Comparison of ENCODE assay signal across 22 mouse cellular contexts in genomic region chr3:60078883-60079415, GRCm38 (mm10). TPM values are rescaled to one million over a fixed set of nuclear protein-coding genes. Genes with fewer than 3 reads are reported as not detected.
DNase-seq lines count a peak whose midpoint lies in the region; ATAC-seq and TF ChIP-seq lines count a peak whose summit lies in the region.
"Had no signal": no experiment of that assay in that cellular context is flagged by ENCODE, and none has a peak within 500 bp of the region (broad histone marks: within the 10 kb centered on the region; RNA-seq: fewer than 3 reads in every experiment).

No protein-coding gene starts in this region.

- no peak overlapping the region for H3K4me3 ChIP-seq in intestine, embryonic 15.5 days (replicated peaks)
- H3K4me3 ChIP-seq in intestine, postnatal 0 days (ENCODE audit: low read depth, low read length): no peak overlapping the region
- no peak overlapping the region for H3K4me3 ChIP-seq in intestine, embryonic 16.5 days (ENCODE audit: low read length)
- H3K4me3 ChIP-seq in kidney, embryonic 16.5 days (ENCODE audit: low read length): no peak overlapping the region
- H3K4me3 ChIP-seq in lung, postnatal 0 days (ENCODE audit: low read depth, low read length): no peak overlapping the region
- H3K4me3 ChIP-seq in layer of hippocampus, adult 2 months: no peak overlapping the region
- H3K4me3 ChIP-seq: embryonic facial prominence, embryonic 15.5 days; forebrain, embryonic 12.5 days; heart, embryonic 13.5 days; left cerebral cortex, adult 2 months; midbrain, embryonic 12.5 days had no signal

- no peaks in the 10 kb centered on the region for H3K9me3 ChIP-seq in intestine, embryonic 15.5 days
- H3K9me3 ChIP-seq in intestine, postnatal 0 days (ENCODE audit: control insufficient read depth): no peaks in the 10 kb centered on the region
- H3K9me3 ChIP-seq in intestine, embryonic 16.5 days (ENCODE audit: control insufficient read depth, low read length): no peaks in the 10 kb centered on the region
- no peaks in the 10 kb centered on the region for H3K9me3 ChIP-seq in kidney, embryonic 16.5 days (ENCODE audit: low read length)
- no peaks in the 10 kb centered on the region for H3K9me3 ChIP-seq in lung, postnatal 0 days (ENCODE audit: low read length)
- H3K9me3 ChIP-seq: embryonic facial prominence, embryonic 15.5 days; forebrain, embryonic 12.5 days; heart, embryonic 13.5 days; midbrain, embryonic 12.5 days had no signal

- ATAC-seq in intestine, embryonic 15.5 days: peak; percentile 61; the same call in 1 of the 2 replicates
- ATAC-seq in intestine, postnatal 0 days: no peak
- peak; percentile 68 for ATAC-seq in intestine, embryonic 16.5 days
- ATAC-seq in kidney, embryonic 16.5 days (ENCODE audit: low FRiP score, low TSS enrichment): 0 out of 2 replicates have a peak, but pooled peaks have one; percentile 57
- ATAC-seq in lung, postnatal 0 days: no peak
- ATAC-seq: CD4-positive, CD25-positive, alpha-beta regulatory T cell, adult 4 months had no signal

- H3K9ac ChIP-seq in intestine, embryonic 15.5 days: no peak overlapping the region
- no peak overlapping the region for H3K9ac ChIP-seq in intestine, postnatal 0 days (ENCODE audit: low read depth, low read length)
- no peak overlapping the region for H3K9ac ChIP-seq in intestine, embryonic 16.5 days (ENCODE audit: low read depth, low read length)
- H3K9ac ChIP-seq in kidney, embryonic 16.5 days (replicated peaks; ENCODE audit: low read length): no peak overlapping the region
- H3K9ac ChIP-seq in lung, postnatal 0 days (replicated peaks; ENCODE audit: low read depth): no peak overlapping the region
- H3K9ac ChIP-seq: embryonic facial prominence, embryonic 15.5 days; forebrain, embryonic 12.5 days; heart, embryonic 13.5 days; hindbrain, embryonic 14.5 days; midbrain, embryonic 12.5 days had no signal

- 46% methylated on average over 1 of the region's 1 CpGs for WGBS in intestine, embryonic 15.5 days
- WGBS in intestine, postnatal 0 days: 73% methylated on average over 1 of the region's 1 CpGs
- 60% methylated on average over 1 of the region's 1 CpGs for WGBS in intestine, embryonic 16.5 days
- WGBS in kidney, embryonic 16.5 days: 63% methylated on average over 1 of the region's 1 CpGs
- WGBS in lung, postnatal 0 days: 74% methylated on average over 1 of the region's 1 CpGs

- TF ChIP-seq CTCF in intestine, postnatal 0 days (IDR thresholded peaks at IDR 0.05; ENCODE audit: low read depth): no peak
- TF ChIP-seq CTCF in lung, postnatal 0 days (IDR thresholded peaks at IDR 0.05): no peak
- TF ChIP-seq CTCF in layer of hippocampus, adult 2 months (conservative IDR thresholded peaks at IDR 0.05): no peak

- peak; percentile 60 for DNase-seq in lung, postnatal 0 days (ENCODE audit: low spot score)
- DNase-seq in layer of hippocampus, adult 2 months (ENCODE audit: low spot score in 2 of 2): no peak
- DNase-seq in cerebellum, adult 18-20 months: no peak
- DNase-seq in spleen, postnatal 4 days (ENCODE audit: low spot score in 2 of 2): no peak
- DNase-seq: adrenal gland, postnatal 10 days; cerebellum, adult 9-10 months; right cerebral cortex, adult 18-20 months; spleen, adult 18-20 months; thymus, postnatal 25 days had no signal

- TF ChIP-seq EP300 in lung, postnatal 0 days (IDR thresholded peaks at IDR 0.05): no peak

- no peaks in the 10 kb centered on the region for H3K27me3 ChIP-seq in intestine, embryonic 15.5 days (replicated peaks)
- H3K27me3 ChIP-seq in intestine, postnatal 0 days (replicated peaks; ENCODE audit: control insufficient read depth, insufficient read depth, low read length): no peaks in the 10 kb centered on the region
- no peaks in the 10 kb centered on the region for H3K27me3 ChIP-seq in intestine, embryonic 16.5 days (replicated peaks; ENCODE audit: control insufficient read depth, insufficient read depth, low read length)
- H3K27me3 ChIP-seq in kidney, embryonic 16.5 days (ENCODE audit: insufficient read depth, low read length): no peaks in the 10 kb centered on the region
- H3K27me3 ChIP-seq in lung, postnatal 0 days (replicated peaks; ENCODE audit: insufficient read depth, low read length): no peaks in the 10 kb centered on the region
- H3K27me3 ChIP-seq: embryonic facial prominence, embryonic 15.5 days; forebrain, embryonic 12.5 days; heart, embryonic 13.5 days; midbrain, embryonic 12.5 days had no signal

- H3K36me3 ChIP-seq in intestine, embryonic 15.5 days: no peaks in the 10 kb centered on the region
- H3K36me3 ChIP-seq in intestine, postnatal 0 days (ENCODE audit: control insufficient read depth, insufficient read depth): no peaks in the 10 kb centered on the region
- no peaks in the 10 kb centered on the region for H3K36me3 ChIP-seq in intestine, embryonic 16.5 days (ENCODE audit: control insufficient read depth, insufficient read depth, low read length)
- no peaks in the 10 kb centered on the region for H3K36me3 ChIP-seq in kidney, embryonic 16.5 days (ENCODE audit: insufficient read depth, low read length)
- H3K36me3 ChIP-seq in lung, postnatal 0 days (ENCODE audit: insufficient read depth, low read length): no peaks in the 10 kb centered on the region
- H3K36me3 ChIP-seq: embryonic facial prominence, embryonic 15.5 days; forebrain, embryonic 12.5 days; heart, embryonic 13.5 days; midbrain, embryonic 12.5 days had no signal

- no peak overlapping the region for H3K4me2 ChIP-seq in intestine, embryonic 15.5 days (replicated peaks)
- no peak overlapping the region for H3K4me2 ChIP-seq in intestine, postnatal 0 days (replicated peaks; ENCODE audit: low read depth)
- H3K4me2 ChIP-seq in intestine, embryonic 16.5 days (ENCODE audit: low read depth, low read length): no peak overlapping the region
- H3K4me2 ChIP-seq in kidney, embryonic 16.5 days (replicated peaks; ENCODE audit: low read depth, low read length): no peak overlapping the region
- no peak overlapping the region for H3K4me2 ChIP-seq in lung, postnatal 0 days (replicated peaks; ENCODE audit: low read depth, low read length)
- H3K4me2 ChIP-seq: embryonic facial prominence, embryonic 15.5 days; forebrain, embryonic 12.5 days; heart, embryonic 13.5 days; hindbrain, embryonic 14.5 days; midbrain, embryonic 12.5 days had no signal

- no peak overlapping the region for H3K27ac ChIP-seq in intestine, embryonic 15.5 days
- H3K27ac ChIP-seq in intestine, postnatal 0 days (ENCODE audit: low read depth, low read length): no peak overlapping the region
- H3K27ac ChIP-seq in intestine, embryonic 16.5 days (ENCODE audit: low read length): no peak overlapping the region
- peak overlapping the region; percentile 43; the same call in 1 of the 2 replicates for H3K27ac ChIP-seq in kidney, embryonic 16.5 days (ENCODE audit: low read length)
- no peak overlapping the region for H3K27ac ChIP-seq in lung, postnatal 0 days (ENCODE audit: low read length)
- no peak overlapping the region for H3K27ac ChIP-seq in layer of hippocampus, adult 2 months
- H3K27ac ChIP-seq: embryonic facial prominence, embryonic 15.5 days; forebrain, embryonic 12.5 days; heart, embryonic 13.5 days; hindbrain, embryonic 14.5 days; left cerebral cortex, adult 2 months; midbrain, embryonic 12.5 days; stomach, postnatal 0 days had no signal

- H3K4me1 ChIP-seq in intestine, embryonic 15.5 days (replicated peaks): no peaks in the 10 kb centered on the region
- no peaks in the 10 kb centered on the region for H3K4me1 ChIP-seq in intestine, postnatal 0 days (replicated peaks; ENCODE audit: control insufficient read depth, insufficient read depth, low read length)
- peaks cover 3% of the 10 kb centered on the region; the same call in 1 of the 2 replicates for H3K4me1 ChIP-seq in intestine, embryonic 16.5 days (ENCODE audit: control insufficient read depth, insufficient read depth, low read length)
- H3K4me1 ChIP-seq in kidney, embryonic 16.5 days (ENCODE audit: insufficient read depth, low read length): peaks cover 8% of the 10 kb centered on the region; the same call in 1 of the 2 replicates
- 0 out of 2 replicates have a peak, but pooled peaks cover 3% of the 10 kb centered on the region for H3K4me1 ChIP-seq in lung, postnatal 0 days (ENCODE audit: insufficient read depth, low read depth, low read length)

RNA-seq across cellular contexts. Expression of gene Sucnr1, which starts 2.7 kb away (rescaled TPM):
- polyA plus RNA-seq in intestine, embryonic 15.5 days (2015; fragmentation: Nextera tagmentation; extraction: Ambion mirVana): 0.58 and 0.64 TPM in 2 replicates
- 2.4 and 3.1 TPM in 2 replicates for polyA plus RNA-seq in intestine, postnatal 0 days (2015; fragmentation: Nextera tagmentation; extraction: Ambion mirVana)
- polyA plus RNA-seq in intestine, embryonic 16.5 days (2015; fragmentation: Nextera tagmentation; extraction: Ambion mirVana): 0.47 and 0.70 TPM in 2 replicates
- 6.5 and 6.7 TPM in 2 replicates for polyA plus RNA-seq in kidney, embryonic 16.5 days (2015; fragmentation: Nextera tagmentation; extraction: Ambion mirVana)
- polyA plus RNA-seq in lung, postnatal 0 days (2015; fragmentation: Nextera tagmentation; extraction: Ambion mirVana): not detected in 2 replicates
- total RNA-seq in layer of hippocampus, adult 2 months (2021): not detected
- total RNA-seq: left cerebral cortex, adult 2 months; MEL had no signal
- polyA plus RNA-seq: CD4-positive, CD25-positive, alpha-beta regulatory T cell, adult 4 months; forebrain, embryonic 12.5 days; heart, embryonic 13.5 days; hindbrain, embryonic 14.5 days; midbrain, embryonic 12.5 days had no signal

RNA-seq across cellular contexts. Expression of gene Aadac, which starts 53.4 kb away (rescaled TPM):
- polyA plus RNA-seq in intestine, embryonic 15.5 days (2015; fragmentation: Nextera tagmentation; extraction: Ambion mirVana): 152 and 158 TPM in 2 replicates
- 190 and 203 TPM in 2 replicates for polyA plus RNA-seq in intestine, postnatal 0 days (2015; fragmentation: Nextera tagmentation; extraction: Ambion mirVana)
- polyA plus RNA-seq in intestine, embryonic 16.5 days (2015; fragmentation: Nextera tagmentation; extraction: Ambion mirVana): 290 and 332 TPM in 2 replicates
- 35.8 and 39.8 TPM in 2 replicates for polyA plus RNA-seq in kidney, embryonic 16.5 days (2015; fragmentation: Nextera tagmentation; extraction: Ambion mirVana)
- polyA plus RNA-seq in lung, postnatal 0 days (2015; fragmentation: Nextera tagmentation; extraction: Ambion mirVana): 0.14 and 0.25 TPM in 2 replicates
- total RNA-seq in layer of hippocampus, adult 2 months (2021): not detected
- total RNA-seq: left cerebral cortex, adult 2 months; MEL had no signal
- polyA plus RNA-seq: CD4-positive, CD25-positive, alpha-beta regulatory T cell, adult 4 months; forebrain, embryonic 12.5 days; hindbrain, embryonic 14.5 days; midbrain, embryonic 12.5 days had no signal

Comparison
In these comparisons a context has a peak if more than half of its experiments do, and no peak if none do; other contexts are left out.
1. ATAC-seq: peak in intestine, embryonic 15.5 days (single experiment), intestine, embryonic 16.5 days (single experiment) and kidney, embryonic 16.5 days (single experiment); none in intestine, postnatal 0 days (single experiment) and lung, postnatal 0 days (single experiment).
2. RNA of gene Aadac, which starts 53.4 kb away (polyA plus RNA-seq): 290 to 332 TPM in intestine, embryonic 16.5 days, 190 to 203 TPM in intestine, postnatal 0 days, 152 to 158 TPM in intestine, embryonic 15.5 days and 35.8 to 39.8 TPM in kidney, embryonic 16.5 days; 0.14 to 0.25 TPM in lung, postnatal 0 days; every median in the first group is over 10 times any median in the second.